Mouse (Mus musculus) MEL (cell line): ENCODE results near the gene Lrit3.

Source experiments
- CHD1 ChIP-seq: IDR thresholded peaks from 2 replicates; pipeline ENCODE4 v1.6.1; 2012; ENCODE audit warnings: low read depth, mild to moderate bottlenecking, inconsistent platforms, low read length, improper control_type of control experiment
- CTCF ChIP-seq, 3 experiments: IDR thresholded peaks in 2 of 3; conservative IDR thresholded peaks in 1 of 3; 2 replicates each; pipeline ENCODE4 v1.5.1; 2011 to 2012; ENCODE audit warnings: low read length in 3 of 3, low read depth in 2 of 3, mild to moderate bottlenecking in 2 of 3, improper control_type of control experiment in 1 of 3, inconsistent platforms in 1 of 3, mixed read lengths in 1 of 3, moderate library complexity in 1 of 3; ENCODE audit not compliant: control insufficient read depth in 1 of 3, insufficient read depth in 1 of 3, poor library complexity in 1 of 3, severe bottlenecking in 1 of 3
- E2F4 ChIP-seq: IDR thresholded peaks from 2 replicates; pipeline ENCODE4 v1.6.1; 2011; ENCODE audit warnings: low read depth, low read length, improper control_type of control experiment, borderline replicate concordance
- EP300 ChIP-seq, 2 experiments: IDR thresholded peaks; 2 replicates each; pipeline ENCODE4 v1.6.1; 2011; ENCODE audit warnings: improper control_type of control experiment in 2 of 2, low read length in 2 of 2, low read depth in 1 of 2, mild to moderate bottlenecking in 1 of 2
- GABPA ChIP-seq: IDR thresholded peaks from 2 replicates; pipeline ENCODE4 v1.6.1; 2012; ENCODE audit warnings: low read depth, mild to moderate bottlenecking, inconsistent platforms, low read length, improper control_type of control experiment, moderate library complexity
- GATA1 ChIP-seq: IDR thresholded peaks from 2 replicates; pipeline ENCODE4 v1.6.1; 2011; ENCODE audit warnings: low read depth, low read length, improper control_type of control experiment
- MAX ChIP-seq: IDR thresholded peaks from 2 replicates; pipeline ENCODE4 v1.6.1; 2011; ENCODE audit warnings: low read length, improper control_type of control experiment
- POLR2A ChIP-seq, 2 experiments: IDR thresholded peaks; 2 replicates each; pipeline ENCODE4 v1.6.1; 2011 to 2012; ENCODE audit warnings: low read length in 2 of 2, mild to moderate bottlenecking in 2 of 2, control low read depth in 1 of 2, improper control_type of control experiment in 1 of 2, low read depth in 1 of 2, moderate library complexity in 1 of 2; ENCODE audit not compliant: control insufficient read depth in 1 of 2, insufficient read depth in 1 of 2, poor library complexity in 1 of 2
- POLR2AphosphoS2 ChIP-seq: IDR thresholded peaks from 2 replicates; pipeline ENCODE4 v1.6.1; 2011; ENCODE audit warnings: low read length, improper control_type of control experiment
- SMC3 ChIP-seq: IDR thresholded peaks from 2 replicates; pipeline ENCODE4 v1.6.1; 2011; ENCODE audit warnings: low read depth, low read length, improper control_type of control experiment
- TCF12 ChIP-seq: IDR thresholded peaks from 2 replicates; pipeline ENCODE4 v1.6.1; 2014; ENCODE audit warnings: low read depth, mild to moderate bottlenecking, inconsistent platforms, low read length, improper control_type of control experiment, moderate library complexity
- UBTF ChIP-seq: IDR thresholded peaks from 2 replicates; pipeline ENCODE4 v1.6.1; 2012; ENCODE audit warnings: low read depth, mild to moderate bottlenecking, inconsistent platforms, low read length, improper control_type of control experiment, moderate library complexity, borderline replicate concordance; ENCODE audit not compliant: insufficient read depth
- USF1 ChIP-seq: IDR thresholded peaks from 2 replicates; pipeline ENCODE4 v1.6.1; 2014; ENCODE audit warnings: low read depth, mild to moderate bottlenecking, inconsistent platforms, low read length, improper control_type of control experiment, moderate library complexity

DNA sequence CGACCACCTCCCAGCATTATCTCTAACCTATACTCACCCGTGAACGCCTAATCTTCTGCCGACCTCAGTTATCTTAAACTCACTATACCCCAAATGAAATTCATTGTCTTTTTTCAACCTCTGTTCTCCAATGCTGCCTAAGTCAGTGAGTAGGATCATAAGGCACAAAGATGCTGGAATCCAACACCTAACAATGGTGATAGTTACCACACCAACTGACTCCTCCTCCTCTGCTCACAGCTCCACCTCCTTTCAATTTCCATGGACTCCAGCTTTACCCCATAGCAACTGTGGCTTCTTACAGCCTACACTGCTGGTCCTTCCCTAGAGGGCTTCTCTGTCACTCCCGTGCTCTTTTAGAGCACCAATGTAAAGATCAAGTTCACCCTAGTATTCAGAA, 23.9 kb upstream of the Lrit3 start:
- no peak for TF ChIP-seq GATA1
- TF ChIP-seq EP300 (IDR thresholded peaks at IDR 0.05; ENCODE audit: low read depth in 1 of 2, low read length in 2 of 2) = no peak
- no peak for TF ChIP-seq CTCF (IDR thresholded peaks at IDR 0.05 in 2 of 3, conservative IDR thresholded peaks at IDR 0.05 in 1 of 3; ENCODE audit: control insufficient read depth in 1 of 3, insufficient read depth in 1 of 3, low read depth in 2 of 3, low read length in 3 of 3, poor library complexity in 1 of 3, severe bottlenecking in 1 of 3)
- no peak for TF ChIP-seq GABPA
- TF ChIP-seq MAX = no peak
- no peak for TF ChIP-seq USF1
- TF ChIP-seq CHD1 = no peak
- no peak for TF ChIP-seq POLR2A (IDR thresholded peaks at IDR 0.05; ENCODE audit: control insufficient read depth in 1 of 2, insufficient read depth in 1 of 2, low read depth in 1 of 2, low read length in 2 of 2, poor library complexity in 1 of 2)
- no peak for TF ChIP-seq UBTF
- TF ChIP-seq POLR2AphosphoS2 = no peak
- TF ChIP-seq TCF12 = no peak
- TF ChIP-seq E2F4 = no peak
- TF ChIP-seq SMC3 = no peak
